Mouse (Mus musculus) CH12F3 (cell line): ENCODE results near the gene Tesk1.
"Not testable (repeated sequence)": the region's sequence is repeated elsewhere in the genome, so short reads cannot be mapped to it uniquely, and the experiment has no call there.

Experiments
- in situ Hi-C: fragments of 300-500 bp; cut with MboI; formaldehyde crosslinking; loops from 2 replicates; pipeline ENCODE4 v1.14.3; 2020; ENCODE audit warnings: low sequenced_read_pairs

The Tesk1 gene

GRCm38 (mm10) chr4:43448554-43448953, 6.8 kb downstream of the Tesk1 start:
- in situ Hi-C loops: loop anchor here (25.0 kb wide), 1 partner anchor 414 kb away; the partner anchor contains the start of gene Olfr155

DNA sequence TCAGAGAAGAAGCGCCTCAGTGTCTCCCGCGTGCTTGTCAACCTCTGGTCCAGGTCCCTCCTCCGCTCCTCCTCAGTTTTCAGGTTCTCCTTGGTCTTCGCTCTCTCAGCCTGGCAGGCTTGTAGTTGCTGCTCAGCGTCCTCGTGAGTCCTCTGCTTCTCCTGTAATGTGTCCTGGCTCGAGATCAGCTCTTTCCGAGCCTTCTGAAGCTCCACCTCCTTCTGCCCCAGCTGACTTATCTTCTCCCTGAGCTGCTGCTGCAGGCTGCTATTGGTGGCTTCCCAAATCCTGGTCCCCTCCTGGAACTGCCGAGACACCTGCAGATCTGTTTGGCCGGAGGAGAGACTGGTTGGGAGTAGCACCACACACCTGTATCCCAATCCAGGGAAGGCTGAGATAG, 10.6 kb downstream of the Tesk1 start:
- in situ Hi-C loops: no loop called here

DNA sequence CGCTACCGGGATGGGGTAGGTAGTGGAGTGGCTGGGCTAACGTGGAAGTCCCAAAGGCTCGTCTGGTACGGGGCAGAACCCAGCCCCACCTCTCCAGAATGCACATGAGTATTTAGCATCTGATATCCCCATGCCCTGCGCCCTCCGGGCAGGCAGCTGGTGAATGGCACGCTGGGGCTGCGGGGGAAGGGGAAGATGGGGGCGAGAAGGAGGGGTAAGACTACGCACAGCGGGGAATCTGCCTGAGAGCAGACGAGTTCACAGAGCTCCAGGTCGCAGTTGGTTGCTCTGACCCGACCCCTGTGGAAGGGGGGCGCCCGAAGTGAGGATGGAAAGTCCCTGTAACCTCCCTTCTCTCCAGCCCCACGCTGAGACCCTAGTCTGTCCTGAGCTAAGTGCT, 11.7 kb downstream of the Tesk1 start:
- in situ Hi-C loops: no loop called here

- in situ Hi-C loops: no loop called here
Measured at GRCm38 (mm10) chr4:43454041-43454836, 12.5 kb downstream of the Tesk1 start, which contains the start of gene Cd72. Gene Cd72, minus strand, starts transcription at chr4:43454628.

DNA sequence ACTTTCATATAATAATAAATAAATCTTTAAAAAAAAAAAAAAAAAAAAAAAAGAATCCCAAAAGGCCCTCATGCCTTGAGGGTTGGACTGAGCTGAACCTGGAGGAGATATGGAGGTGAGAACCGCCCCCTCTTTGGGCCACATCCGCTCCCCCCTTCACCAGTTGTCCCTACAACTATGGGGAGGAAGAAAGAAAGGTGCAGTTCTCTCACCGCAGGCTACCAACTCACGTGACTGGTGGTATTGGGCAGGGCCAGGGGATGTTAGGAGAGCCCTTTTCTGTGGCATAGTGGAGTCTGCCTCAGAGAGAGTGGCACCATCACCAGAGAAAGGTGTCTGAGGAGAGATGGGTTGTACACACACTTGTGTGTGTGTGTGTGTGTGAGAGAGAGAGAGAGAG, 14.7 kb downstream of the Tesk1 start:
- in situ Hi-C loops: no loop called here

DNA sequence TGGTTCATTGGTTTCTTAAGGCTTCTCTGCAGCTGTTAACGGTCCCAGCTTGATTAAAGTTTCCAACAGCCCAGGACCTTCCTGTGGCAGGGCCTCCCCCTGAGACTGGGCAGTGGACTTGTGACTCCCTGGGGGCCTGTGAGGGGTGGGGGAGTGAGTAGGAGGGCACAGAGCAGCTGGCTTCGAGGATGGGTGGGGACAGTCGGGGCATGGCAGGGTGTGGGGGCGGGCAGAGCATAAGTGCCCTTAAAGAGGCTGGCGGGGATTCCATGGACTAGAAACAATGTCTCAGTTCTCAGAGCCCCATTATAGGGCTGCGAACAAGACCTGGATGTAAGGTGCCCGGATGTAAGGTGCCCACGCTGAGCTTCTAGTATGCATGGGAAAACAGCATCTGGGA, 15.4 kb downstream of the Tesk1 start:
- in situ Hi-C loops: no loop called here

DNA sequence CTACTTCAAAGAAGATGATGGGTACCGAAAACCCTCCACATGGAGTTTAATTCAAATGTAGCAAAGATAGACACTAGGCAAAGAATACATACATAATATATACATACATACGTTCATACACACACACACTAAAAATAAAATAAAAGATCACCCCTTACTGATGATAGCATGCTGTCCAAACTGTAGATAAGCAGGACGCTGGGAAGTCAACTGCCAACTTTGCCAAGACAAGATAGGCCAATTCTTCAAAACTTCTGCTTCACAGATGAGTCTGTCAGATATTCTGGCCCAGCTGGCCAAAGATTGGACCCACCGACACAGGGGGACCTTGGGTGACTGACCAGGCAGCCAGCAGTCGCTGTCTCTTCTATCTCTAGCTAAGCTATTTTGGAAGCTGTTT, 21.4 kb downstream of the Tesk1 start:
- in situ Hi-C loops: no loop called here

GRCm38 (mm10) chr4:43465935-43466334, 24.2 kb downstream of the Tesk1 start:
- in situ Hi-C loops: no loop called here

GRCm38 (mm10) chr4:43466872-43467271, 25.1 kb downstream of the Tesk1 start:
- in situ Hi-C loops: no loop called here

- in situ Hi-C loops: no loop called here
Measured at GRCm38 (mm10) chr4:43470301-43470700, 28.6 kb downstream of the Tesk1 start.

- in situ Hi-C loops: no loop called here
Measured at GRCm38 (mm10) chr4:43473636-43474035, 31.9 kb downstream of the Tesk1 start.

- in situ Hi-C loops: no loop called here
Measured at GRCm38 (mm10) chr4:43476604-43477003, 34.9 kb downstream of the Tesk1 start.

DNA sequence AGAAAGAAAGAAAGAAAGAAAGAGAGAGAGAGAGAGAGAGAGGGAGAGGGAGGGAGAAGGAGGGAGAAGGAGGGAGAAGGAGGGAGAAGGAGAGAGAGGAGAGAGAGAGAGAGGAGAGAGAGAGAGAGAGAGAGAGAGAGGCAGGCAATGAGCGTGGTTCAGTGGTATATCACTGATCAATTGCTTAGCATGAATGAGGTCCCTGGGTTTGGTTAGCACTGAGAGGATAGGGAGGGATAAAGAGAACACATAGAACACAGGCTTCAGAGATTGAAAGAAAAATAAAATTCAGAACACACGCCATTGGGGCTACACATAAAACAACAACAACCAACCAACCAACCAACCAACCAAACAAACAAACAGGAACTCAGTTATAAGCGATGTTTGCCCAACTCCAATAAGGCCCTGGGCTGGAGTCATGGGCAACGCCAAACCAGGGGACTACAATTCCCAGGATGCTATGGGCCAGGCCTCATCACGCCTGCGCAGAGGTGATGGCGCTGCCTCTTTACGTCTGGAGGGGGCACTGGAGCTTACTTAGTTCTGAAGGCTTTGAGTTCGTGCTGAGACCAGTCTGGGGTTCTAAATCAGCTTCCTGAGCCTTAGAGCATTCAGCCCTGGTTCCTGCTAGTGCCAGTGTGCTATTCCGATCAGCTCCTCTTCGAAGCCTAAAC, 36.3 kb downstream of the Tesk1 start:
- in situ Hi-C loops: no loop called here

DNA sequence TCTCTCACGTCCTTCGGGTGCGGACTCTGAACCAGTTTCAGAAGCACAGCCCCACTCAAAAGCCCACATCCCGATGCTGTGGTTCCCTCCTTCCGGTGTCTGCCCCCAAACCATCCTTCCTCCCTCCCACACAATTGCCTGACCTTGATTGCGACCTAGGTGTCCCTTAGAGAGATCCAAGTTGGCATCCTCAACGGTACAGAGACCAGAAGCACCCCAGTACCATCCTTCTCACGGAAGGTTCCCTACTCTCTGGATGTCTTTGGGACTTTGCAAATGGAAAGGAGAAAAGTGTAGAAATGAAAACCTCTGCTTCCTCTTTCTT, 36.8 kb downstream of the Tesk1 start:
- in situ Hi-C loops: no loop called here

DNA sequence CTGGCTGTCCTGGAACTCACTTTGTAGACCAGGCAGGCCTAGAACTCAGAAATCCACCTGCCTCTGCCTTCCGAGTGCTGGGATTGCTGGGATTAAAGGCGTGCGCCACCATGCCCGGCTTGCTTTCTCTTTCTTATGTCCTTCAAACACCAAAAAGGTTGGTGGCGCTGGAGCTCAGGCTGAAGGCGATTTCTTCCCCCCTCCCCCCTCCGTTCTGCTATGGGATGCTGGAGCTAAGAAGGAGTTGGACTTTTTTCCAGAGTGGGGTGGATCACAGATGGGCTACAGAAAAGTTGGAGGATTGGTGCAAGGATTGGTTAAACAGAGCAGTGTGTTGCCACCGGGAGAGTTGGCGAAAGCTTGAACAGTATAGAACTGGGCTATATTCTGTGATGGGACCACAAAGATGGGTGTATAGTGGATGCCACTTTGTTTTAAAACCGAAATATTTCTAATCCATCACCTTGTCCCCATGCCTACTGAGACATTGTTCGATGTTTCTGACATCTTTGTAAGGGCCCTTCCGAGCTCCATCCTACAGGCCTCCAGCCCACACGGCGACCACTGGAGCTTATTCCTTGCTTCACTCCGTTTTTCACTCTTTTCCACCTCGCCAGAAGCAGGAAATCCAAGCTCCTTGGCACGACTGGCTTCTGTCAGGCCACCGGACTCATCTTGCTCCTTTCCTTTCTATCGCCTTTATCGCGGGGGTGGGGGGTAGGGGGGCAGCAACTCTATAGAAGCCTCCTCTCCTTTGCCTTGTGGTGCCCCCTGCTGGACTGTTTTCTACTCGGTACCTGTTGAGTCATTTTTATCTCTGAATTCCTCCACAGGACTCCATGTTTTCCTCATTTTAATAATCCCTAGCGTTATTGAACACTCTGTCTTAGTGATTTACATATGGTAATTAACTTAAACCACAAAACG, 37.4 kb downstream of the Tesk1 start:
- in situ Hi-C loops: no loop called here

GRCm38 (mm10) chr4:43480985-43481384, 39.2 kb downstream of the Tesk1 start:
- in situ Hi-C loops: loop anchor here (5.0 kb wide), 1 partner anchor 39 kb away; the partner anchor contains the start of gene Tesk1

DNA sequence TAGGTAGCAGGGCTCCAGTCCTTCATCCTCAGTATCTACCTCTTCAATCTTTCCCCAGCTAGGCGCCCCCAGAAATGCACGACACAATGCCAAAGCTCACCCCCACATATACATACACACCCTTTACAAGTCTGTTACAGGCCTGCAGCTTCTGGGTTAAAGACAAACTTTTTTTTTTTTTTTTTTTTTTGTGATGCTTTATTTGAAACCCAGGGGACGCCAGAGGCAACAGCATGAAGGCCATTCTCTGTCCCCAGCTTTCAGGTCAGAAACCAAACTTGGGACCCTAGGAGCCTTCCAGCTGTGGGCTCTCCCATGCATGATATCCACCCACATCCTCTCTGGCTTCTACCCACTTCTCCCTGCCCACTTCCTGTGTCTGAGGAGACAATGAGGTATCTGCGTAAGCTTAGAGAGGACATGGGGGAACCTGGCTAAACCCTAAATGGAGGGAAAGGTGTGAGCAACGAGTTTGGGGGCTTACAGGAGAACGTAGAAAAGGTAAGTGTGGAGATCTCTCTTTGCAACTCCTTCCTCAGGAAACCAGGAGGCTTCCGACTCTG, 40.2 kb downstream of the Tesk1 start:
- in situ Hi-C loops: loop anchor here (5.0 kb wide), 1 partner anchor 40 kb away; the partner anchor contains the start of gene Tesk1

DNA sequence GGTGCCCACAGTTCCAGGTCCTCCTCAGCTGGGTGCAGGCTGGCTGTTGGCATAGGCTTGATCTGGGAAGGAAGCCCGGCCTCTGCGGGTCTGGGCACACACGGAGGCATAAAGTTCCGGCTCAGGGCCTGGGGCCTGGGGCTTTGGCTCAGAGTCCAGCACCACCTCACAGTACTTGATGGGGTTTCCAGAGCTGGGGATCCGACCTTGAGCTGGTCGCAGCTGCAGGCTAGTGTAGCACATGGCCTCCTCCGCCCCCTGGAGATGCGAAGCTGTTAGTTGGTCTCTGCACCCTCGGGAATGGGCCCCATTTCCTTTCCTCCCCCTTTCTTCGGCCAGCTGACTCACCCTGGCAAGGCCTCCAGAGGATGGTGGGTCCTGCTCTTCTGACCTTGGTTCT, 40.9 kb downstream of the Tesk1 start:
- in situ Hi-C loops: loop anchor here (5.0 kb wide), 1 partner anchor 40 kb away; the partner anchor contains the start of gene Tesk1

DNA sequence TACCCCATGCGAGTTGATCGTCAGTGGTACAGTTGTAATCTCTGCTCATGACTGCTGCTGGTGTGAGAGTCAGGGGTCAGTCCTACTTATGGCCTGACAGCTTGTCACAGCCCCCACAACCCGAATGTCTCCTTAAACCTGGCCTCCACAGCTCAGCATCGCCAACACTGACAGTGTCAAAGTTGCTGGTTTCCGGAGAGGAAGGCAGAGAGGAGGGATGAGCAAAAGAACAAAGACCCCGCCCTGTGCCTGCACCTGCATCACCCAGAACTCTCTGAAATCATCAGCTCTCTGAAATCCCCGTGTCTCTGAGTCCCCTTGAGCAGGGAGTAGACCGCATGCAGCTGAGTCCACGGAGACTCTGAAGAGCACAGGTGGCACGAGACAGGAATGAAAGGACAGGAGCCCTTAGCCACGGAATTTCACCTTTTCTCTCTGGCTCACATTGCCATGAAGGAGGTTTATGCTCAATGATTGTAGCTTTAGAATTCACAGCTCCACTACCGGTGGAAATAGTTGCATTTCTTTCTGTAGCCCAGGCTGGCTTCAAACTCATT, 41.9 kb downstream of the Tesk1 start, which contains the start of gene Sit1:
Sit1 (minus strand) TSS at position 200 of the 557 bp plus-strand sequence.
- in situ Hi-C loops: loop anchor here (5.0 kb wide), 1 partner anchor 41 kb away; the partner anchor contains the start of gene Tesk1

DNA sequence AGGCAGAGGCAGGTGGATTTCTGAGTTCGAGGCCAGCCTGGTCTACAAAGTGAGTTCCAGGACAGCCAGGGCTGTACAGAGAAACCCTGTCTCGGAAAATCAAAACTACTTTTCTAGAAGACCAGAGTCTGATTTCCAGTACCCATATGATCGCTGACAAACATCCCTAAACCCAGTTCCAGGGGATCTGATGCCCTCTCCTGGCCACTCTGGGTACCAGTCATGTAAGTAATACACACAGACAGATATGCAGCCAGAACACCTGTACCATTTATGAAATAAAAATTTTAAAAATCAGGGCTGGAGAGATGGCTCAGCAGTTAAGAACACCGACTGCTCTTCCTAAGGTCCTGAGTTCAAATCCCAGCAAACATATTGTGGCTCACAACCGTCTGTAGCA, 43.9 kb downstream of the Tesk1 start:
- in situ Hi-C loops: not testable (repeated sequence)
